Mouse (Mus musculus) adrenal gland (tissue): ENCODE measurements around the gene Hoxa3.

Experiments used
- intact Hi-C: fragments of 180-260 bp; cut with DNase I; formaldehyde crosslinking; loops from one replicate; pipeline ENCODE4 v1.15.1; 2025

Hoxa3 gene

GRCm38 (mm10) chr6:52221337-52221992 is 8.3 kb upstream of the Hoxa3 start, which contains the start of gene Hoxa7:
Gene Hoxa7 (minus strand): TSS chr6:52221854.
- intact Hi-C loops = loop anchor here (5.0 to 10.0 kb wide), 2 partner anchors 634 to 837 kb away; no protein-coding TSS in a partner anchor

- intact Hi-C loops = loop anchor here (5.0 to 10.0 kb wide), 2 partner anchors 634 to 836 kb away; no protein-coding TSS in a partner anchor
These were observed 7.8 kb upstream of the Hoxa3 start for GRCm38 (mm10) chr6:52220865-52221310.

- intact Hi-C loops = loop anchor here (5.0 to 10.0 kb wide), 2 partner anchors 633 to 835 kb away; no protein-coding TSS in a partner anchor
These were observed 7.1 kb upstream of the Hoxa3 start for GRCm38 (mm10) chr6:52220003-52220864.

GRCm38 (mm10) chr6:52219234-52219942 is 6.3 kb upstream of the Hoxa3 start:
- intact Hi-C loops = no loop called here

- intact Hi-C loops = no loop called here
These were observed 5.6 kb upstream of the Hoxa3 start for GRCm38 (mm10) chr6:52218643-52219215.

GRCm38 (mm10) chr6:52217895-52218642 is 4.9 kb upstream of the Hoxa3 start:
- intact Hi-C loops = no loop called here

GRCm38 (mm10) chr6:52217459-52217768 is 4.3 kb upstream of the Hoxa3 start:
- intact Hi-C loops = no loop called here

GRCm38 (mm10) chr6:52216691-52217458 is 3.7 kb upstream of the Hoxa3 start:
- intact Hi-C loops = no loop called here

- intact Hi-C loops = no loop called here
These were observed 2.8 kb upstream of the Hoxa3 start for GRCm38 (mm10) chr6:52215771-52216535.

- intact Hi-C loops = no loop called here
These were observed 1.9 kb upstream of the Hoxa3 start for GRCm38 (mm10) chr6:52215070-52215469.

GRCm38 (mm10) chr6:52214271-52214670 is 1.1 kb upstream of the Hoxa3 start:
- intact Hi-C loops = no loop called here

- intact Hi-C loops = no loop called here
These were observed 499 bp downstream of the Hoxa3 start for GRCm38 (mm10) chr6:52212556-52213118.

- intact Hi-C loops = no loop called here
These were observed 1.2 kb downstream of the Hoxa3 start for GRCm38 (mm10) chr6:52211961-52212360.

- intact Hi-C loops = no loop called here
These were observed 1.8 kb downstream of the Hoxa3 start for GRCm38 (mm10) chr6:52211170-52211935.

- intact Hi-C loops = no loop called here
These were observed 3.5 kb downstream of the Hoxa3 start for GRCm38 (mm10) chr6:52209685-52210046.

- intact Hi-C loops = no loop called here
These were observed 4.1 kb downstream of the Hoxa3 start for GRCm38 (mm10) chr6:52208868-52209684.
